Mouse (Mus musculus): Measurements from ENCODE around the gene Entpd2. TPM values are rescaled to one million over a fixed set of nuclear protein-coding genes. Genes with fewer than 3 reads are reported as not detected.

Entpd2 gene
- polyA plus RNA-seq, 2 experiments: 2.6 to 3.3 TPM

- TF ChIP-seq POLR2A (IDR thresholded peaks at IDR 0.05; ENCODE audit: borderline replicate concordance, extremely low read depth, insufficient read depth, insufficient read length): no peak
Observed at GRCm38 (mm10) chr2:25426721-25427191, 31.1 kb downstream of the Entpd2 start.

GRCm38 (mm10) chr2:25427256-25427655 is 31.6 kb downstream of the Entpd2 start:
- Histone ChIP-seq H3K36me3 (ENCODE audit: control insufficient read depth, insufficient read depth, low read length) (no peaks in the 10 kb centered on the region), H3K9me3 (ENCODE audit: control insufficient read depth, low read length) (no peaks in the 10 kb centered on the region), H3K27me3 (ENCODE audit: control insufficient read depth, insufficient read depth, low read length) (no peaks in the 10 kb centered on the region; the same call in 1 of the 2 replicates), H3K4me3 (replicated peaks; ENCODE audit: low read length) (no peak overlapping the region), H3K4me2 (replicated peaks; ENCODE audit: low read depth, low read length, severe bottlenecking) (no peak overlapping the region), H3K4me1 (ENCODE audit: control insufficient read depth, insufficient read depth, low read length) (peaks cover 3% of the 10 kb centered on the region; the same call in 1 of the 2 replicates), H3K9ac (ENCODE audit: low read depth, low read length, severe bottlenecking) (no peak overlapping the region), H3K27ac (replicated peaks; ENCODE audit: low read depth, low read length) (no peak overlapping the region)
- 91% methylated on average over 5 of the region's 5 CpGs for WGBS
- ATAC-seq (ENCODE audit: low FRiP score, low read depth): no peak
- no peak for TF ChIP-seq POLR2A (IDR thresholded peaks at IDR 0.05; ENCODE audit: borderline replicate concordance, extremely low read depth, insufficient read depth, insufficient read length)
- DNase-seq (ENCODE audit: low spot score): no peak

More at GRCm38 (mm10) chr2:25426721-25427191, 31.1 kb downstream of the Entpd2 start:
- H3K4me2 ChIP-seq (replicated peaks; ENCODE audit: low read depth, low read length, severe bottlenecking): no peak overlapping the region
- WGBS: 26% methylated on average over 5 of the region's 5 CpGs
- no peak overlapping the region for H3K27ac ChIP-seq (replicated peaks; ENCODE audit: low read depth, low read length)
- H3K9ac ChIP-seq (ENCODE audit: low read depth, low read length, severe bottlenecking): no peak overlapping the region
- H3K27me3 ChIP-seq (ENCODE audit: control insufficient read depth, insufficient read depth, low read length): no peaks in the 10 kb centered on the region; the same call in 1 of the 2 replicates
- ATAC-seq (ENCODE audit: low FRiP score, low read depth) (no peak), DNase-seq (ENCODE audit: low spot score) (peak; percentile 85)
- peaks cover 3% of the 10 kb centered on the region; the same call in 1 of the 2 replicates for H3K4me1 ChIP-seq (ENCODE audit: control insufficient read depth, insufficient read depth, low read length)
- H3K36me3 ChIP-seq (ENCODE audit: control insufficient read depth, insufficient read depth, low read length): no peaks in the 10 kb centered on the region
- no peaks in the 10 kb centered on the region for H3K9me3 ChIP-seq (ENCODE audit: control insufficient read depth, low read length)
- no peak overlapping the region for H3K4me3 ChIP-seq (replicated peaks; ENCODE audit: low read length)

GRCm38 (mm10) chr2:25428442-25429236 is 33.0 kb downstream of the Entpd2 start, which contains the start of gene Abca2:
Gene Abca2, plus strand, starts transcription at chr2:25428703.
- Histone ChIP-seq H3K27ac (replicated peaks; ENCODE audit: low read depth, low read length) (no peak within 1 kb of the TSS), H3K27me3 (ENCODE audit: control insufficient read depth, insufficient read depth, low read length) (no peaks in the 10 kb centered on the region; the same call in 1 of the 2 replicates), H3K9ac (ENCODE audit: low read depth, low read length, severe bottlenecking) (peak within 1 kb of the TSS; percentile 75), H3K4me1 (ENCODE audit: control insufficient read depth, insufficient read depth, low read length) (peaks cover 3% of the 10 kb centered on the region; the same call in 1 of the 2 replicates), H3K9me3 (ENCODE audit: control insufficient read depth, low read length) (no peaks in the 10 kb centered on the region), H3K4me3 (replicated peaks; ENCODE audit: low read length) (peak within 1 kb of the TSS; percentile 69), H3K36me3 (ENCODE audit: control insufficient read depth, insufficient read depth, low read length) (no peaks in the 10 kb centered on the region), H3K4me2 (replicated peaks; ENCODE audit: low read depth, low read length, severe bottlenecking) (peak within 1 kb of the TSS; percentile 89)
- WGBS: 0% methylated on average over 15 of the region's 89 CpGs
- peak; percentile 90 for DNase-seq (ENCODE audit: low spot score)
- no peak for TF ChIP-seq POLR2A (IDR thresholded peaks at IDR 0.05; ENCODE audit: borderline replicate concordance, extremely low read depth, insufficient read depth, insufficient read length)
- peak; percentile 91 for ATAC-seq (ENCODE audit: low FRiP score, low read depth)

GRCm38 (mm10) chr2:25429435-25430180 is 33.9 kb downstream of the Entpd2 start:
- Histone ChIP-seq H3K9ac (ENCODE audit: low read depth, low read length, severe bottlenecking) (no peak overlapping the region), H3K4me2 (replicated peaks; ENCODE audit: low read depth, low read length, severe bottlenecking) (peak overlapping the region; percentile 89), H3K9me3 (ENCODE audit: control insufficient read depth, low read length) (no peaks in the 10 kb centered on the region), H3K4me3 (replicated peaks; ENCODE audit: low read length) (peak overlapping the region; percentile 69; the same call in 1 of the 2 replicates), H3K36me3 (ENCODE audit: control insufficient read depth, insufficient read depth, low read length) (no peaks in the 10 kb centered on the region), H3K27ac (replicated peaks; ENCODE audit: low read depth, low read length) (no peak overlapping the region), H3K4me1 (ENCODE audit: control insufficient read depth, insufficient read depth, low read length) (peaks cover 3% of the 10 kb centered on the region; the same call in 1 of the 2 replicates), H3K27me3 (ENCODE audit: control insufficient read depth, insufficient read depth, low read length) (no peaks in the 10 kb centered on the region; the same call in 1 of the 2 replicates)
- TF ChIP-seq POLR2A (IDR thresholded peaks at IDR 0.05; ENCODE audit: borderline replicate concordance, extremely low read depth, insufficient read depth, insufficient read length): no peak
- ATAC-seq (ENCODE audit: low FRiP score, low read depth) (no peak), DNase-seq (ENCODE audit: low spot score) (no peak)
- WGBS: 75% methylated on average over 5 of the region's 5 CpGs

Measured in limb, embryonic 14.5 days (tissue).